Mouse (Mus musculus) megakaryocyte progenitor cell, adult 5-6 weeks (primary cell): ENCODE data around the gene Tmem39b. TPM values are rescaled to one million over a fixed set of nuclear protein-coding genes. Genes with fewer than 3 reads are reported as not detected.
"Not testable (repeated sequence)": the region's sequence is repeated elsewhere in the genome, so short reads cannot be mapped to it uniquely, and the experiment has no call there.

ENCODE experiments used
- ATAC-seq: replicated peaks from 2 replicates; pipeline ENCODE4 v1.8.0; 2016; ENCODE audit warnings: mild to moderate bottlenecking, moderate TSS enrichment, inconsistent platforms; ENCODE audit not compliant: poor library complexity
- total RNA-seq, 2 experiments: library from RNA; stranded (forward) in 1 of 2; stranded (reverse) in 1 of 2; fragments of 157-497, 149-512 nt in 1 of 2; fragments of 200-1000 nt in 1 of 2; gene quantifications; 2 replicates each; pipeline versions ENCODE4 v1.2.3 to v1.2.4; 2015 to 2017

Gene Tmem39b
- total RNA-seq (2015) (23.5 and 26.4 TPM in 2 replicates), total RNA-seq (2017) (3.0 and 7.3 TPM in 2 replicates)

GRCm38 (mm10) chr4:129696158-129696985 lies at the start of gene Tmem39b:
Gene Tmem39b (minus strand): TSS chr4:129696838.
- ATAC-seq, result peak; percentile 76

GRCm38 (mm10) chr4:129746106-129746505 lies 49.5 kb upstream of the Tmem39b start:
- no peak for ATAC-seq

GRCm38 (mm10) chr4:129743494-129743893 lies 46.9 kb upstream of the Tmem39b start:
- ATAC-seq, result no peak

- no peak for ATAC-seq
Observed at GRCm38 (mm10) chr4:129743010-129743390, 46.4 kb upstream of the Tmem39b start.

- ATAC-seq, result peak; percentile 83
Observed at GRCm38 (mm10) chr4:129742232-129743009, 45.8 kb upstream of the Tmem39b start, which contains the start of gene Khdrbs1. Gene Khdrbs1 (minus strand): TSS chr4:129742303.

- ATAC-seq, result 0 out of 2 replicates have a peak, but pooled peaks have one; percentile 0
Observed at GRCm38 (mm10) chr4:129741974-129742231, 45.3 kb upstream of the Tmem39b start.

GRCm38 (mm10) chr4:129741251-129741973 lies 44.8 kb upstream of the Tmem39b start:
- ATAC-seq, result peak; percentile 16; the same call in 1 of the 2 replicates

- no peak for ATAC-seq
Observed at GRCm38 (mm10) chr4:129739111-129739645, 42.5 kb upstream of the Tmem39b start.

GRCm38 (mm10) chr4:129736173-129736572 lies 39.5 kb upstream of the Tmem39b start:
- no peak for ATAC-seq

GRCm38 (mm10) chr4:129735485-129735884 lies 38.8 kb upstream of the Tmem39b start:
- not testable (repeated sequence) for ATAC-seq

GRCm38 (mm10) chr4:129731423-129731822 lies 34.8 kb upstream of the Tmem39b start:
- ATAC-seq, result peak; percentile 46; the same call in 1 of the 2 replicates

GRCm38 (mm10) chr4:129716310-129716709 lies 19.7 kb upstream of the Tmem39b start:
- no peak for ATAC-seq

- ATAC-seq, result no peak
Observed at GRCm38 (mm10) chr4:129709486-129710129, 13.0 kb upstream of the Tmem39b start.

- ATAC-seq, result no peak
Observed at GRCm38 (mm10) chr4:129706750-129707149, 10.1 kb upstream of the Tmem39b start.

GRCm38 (mm10) chr4:129702454-129702853 lies 5.8 kb upstream of the Tmem39b start:
- ATAC-seq, result no peak

GRCm38 (mm10) chr4:129701503-129702377 lies 5.1 kb upstream of the Tmem39b start:
- ATAC-seq, result peak; percentile 83

GRCm38 (mm10) chr4:129700661-129701060 lies 4.0 kb upstream of the Tmem39b start:
- ATAC-seq, result not testable (repeated sequence)

GRCm38 (mm10) chr4:129700216-129700615 lies 3.6 kb upstream of the Tmem39b start:
- ATAC-seq, result no peak

- no peak for ATAC-seq
Observed at GRCm38 (mm10) chr4:129697191-129697590, 553 bp upstream of the Tmem39b start.

- no peak for ATAC-seq
Observed at GRCm38 (mm10) chr4:129695815-129696157, 852 bp downstream of the Tmem39b start.
